Mouse (Mus musculus) spleen, postnatal 36 days (tissue): ENCODE data around the gene Trim44.

Experiments used
- DNase-seq, 2 experiments: peaks; one replicate each; pipeline ENCODE4 v3.0.0; 2022; ENCODE audit warnings: low spot score in 2 of 2, mixed read lengths in 1 of 2

The Trim44 gene

GRCm38 (mm10) chr2:102407363-102408184, at the start of gene Trim44:
Trim44 (minus strand) TSS chr2:102407828.
- DNase-seq: no peak

GRCm38 (mm10) chr2:102455126-102455525, 47.5 kb upstream of the Trim44 start:
- DNase-seq: no peak

GRCm38 (mm10) chr2:102453447-102453846, 45.8 kb upstream of the Trim44 start:
- no peak for DNase-seq

- no peak for DNase-seq
These were observed 44.3 kb upstream of the Trim44 start, which contains the start of gene Fjx1 for GRCm38 (mm10) chr2:102451671-102452549. Fjx1 (minus strand) TSS chr2:102452499.

- peak in 1 of 2 experiments; percentile 3 for DNase-seq
These were observed 43.4 kb upstream of the Trim44 start for GRCm38 (mm10) chr2:102450761-102451670.

- peak; percentile 10 to 20 for DNase-seq
These were observed 42.7 kb upstream of the Trim44 start for GRCm38 (mm10) chr2:102450248-102450760.

- no peak for DNase-seq
These were observed 42.1 kb upstream of the Trim44 start for GRCm38 (mm10) chr2:102449630-102450247.

GRCm38 (mm10) chr2:102449056-102449455, 41.4 kb upstream of the Trim44 start:
- no peak for DNase-seq

GRCm38 (mm10) chr2:102447831-102448230, 40.2 kb upstream of the Trim44 start:
- DNase-seq: no peak

- DNase-seq: no peak
These were observed 39.2 kb upstream of the Trim44 start for GRCm38 (mm10) chr2:102446851-102447250.

- no peak for DNase-seq
These were observed 29.9 kb upstream of the Trim44 start for GRCm38 (mm10) chr2:102437357-102438030.

GRCm38 (mm10) chr2:102433879-102434278, 26.3 kb upstream of the Trim44 start:
- DNase-seq: no peak

- DNase-seq: no peak
These were observed 23.5 kb upstream of the Trim44 start for GRCm38 (mm10) chr2:102431084-102431483.

- no peak for DNase-seq
These were observed 20.3 kb upstream of the Trim44 start for GRCm38 (mm10) chr2:102427974-102428373.

GRCm38 (mm10) chr2:102426434-102426833, 18.8 kb upstream of the Trim44 start:
- DNase-seq: no peak

- no peak for DNase-seq
These were observed 8.6 kb upstream of the Trim44 start for GRCm38 (mm10) chr2:102416149-102416743.

GRCm38 (mm10) chr2:102412738-102413137, 5.1 kb upstream of the Trim44 start:
- no peak for DNase-seq

GRCm38 (mm10) chr2:102410615-102411014, 3.0 kb upstream of the Trim44 start:
- DNase-seq: no peak

- no peak for DNase-seq
These were observed 2.1 kb upstream of the Trim44 start for GRCm38 (mm10) chr2:102409741-102410140.
